Mouse (Mus musculus): ENCODE results near the gene Casz1.

Casz1 gene

DNA sequence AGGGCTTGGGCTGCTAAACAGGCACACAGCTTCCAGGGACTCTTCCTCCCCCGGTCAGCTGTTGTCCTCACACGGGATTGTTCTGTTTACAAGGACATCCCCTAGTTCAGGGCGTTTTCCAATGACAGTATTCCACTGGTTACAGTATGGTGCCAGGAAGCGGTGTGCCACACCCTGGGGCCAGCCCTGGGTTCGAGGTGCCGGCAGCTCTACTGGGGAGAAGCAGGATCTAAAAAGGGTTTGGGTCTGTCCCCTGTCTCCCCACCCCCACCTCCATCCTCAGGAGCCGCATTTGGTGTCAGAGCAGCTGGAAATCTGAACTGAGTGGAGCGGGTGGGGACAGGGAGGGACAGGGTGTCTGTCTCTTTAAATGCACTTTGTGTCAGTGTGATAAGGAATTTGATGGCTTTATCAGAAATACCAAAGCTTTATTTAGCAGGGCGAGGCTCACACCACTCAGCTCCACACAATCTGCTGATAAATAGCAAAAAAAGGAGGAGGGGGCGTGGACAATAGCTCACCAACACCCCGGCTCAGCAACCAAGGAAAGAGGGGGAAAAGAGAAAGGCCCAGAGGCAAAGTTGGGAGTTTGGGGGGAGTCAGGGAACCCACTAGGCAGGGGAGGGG, 74.9 kb downstream of the Casz1 start:
- no peak for DNase-seq

DNA sequence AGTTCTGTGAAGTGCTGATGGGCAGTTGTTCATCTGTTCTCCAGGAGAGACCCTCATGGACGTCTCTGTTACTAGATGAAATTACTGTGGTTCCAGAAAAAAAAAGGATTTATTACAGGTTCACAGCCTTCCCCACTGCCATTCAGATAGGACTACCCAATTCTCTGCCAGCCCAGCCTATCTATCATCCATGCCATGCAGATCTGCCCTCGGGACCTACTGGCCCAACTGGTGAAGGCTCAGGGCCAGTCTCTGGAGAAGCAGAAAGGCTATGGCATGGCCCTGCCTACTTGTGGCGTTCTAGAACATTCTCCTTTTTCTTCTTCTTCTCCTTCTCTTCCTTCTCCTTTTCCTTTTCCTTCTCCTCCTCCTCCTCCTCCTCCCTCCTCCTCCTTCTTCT, 75.4 kb downstream of the Casz1 start:
- DNase-seq = no peak

DNA sequence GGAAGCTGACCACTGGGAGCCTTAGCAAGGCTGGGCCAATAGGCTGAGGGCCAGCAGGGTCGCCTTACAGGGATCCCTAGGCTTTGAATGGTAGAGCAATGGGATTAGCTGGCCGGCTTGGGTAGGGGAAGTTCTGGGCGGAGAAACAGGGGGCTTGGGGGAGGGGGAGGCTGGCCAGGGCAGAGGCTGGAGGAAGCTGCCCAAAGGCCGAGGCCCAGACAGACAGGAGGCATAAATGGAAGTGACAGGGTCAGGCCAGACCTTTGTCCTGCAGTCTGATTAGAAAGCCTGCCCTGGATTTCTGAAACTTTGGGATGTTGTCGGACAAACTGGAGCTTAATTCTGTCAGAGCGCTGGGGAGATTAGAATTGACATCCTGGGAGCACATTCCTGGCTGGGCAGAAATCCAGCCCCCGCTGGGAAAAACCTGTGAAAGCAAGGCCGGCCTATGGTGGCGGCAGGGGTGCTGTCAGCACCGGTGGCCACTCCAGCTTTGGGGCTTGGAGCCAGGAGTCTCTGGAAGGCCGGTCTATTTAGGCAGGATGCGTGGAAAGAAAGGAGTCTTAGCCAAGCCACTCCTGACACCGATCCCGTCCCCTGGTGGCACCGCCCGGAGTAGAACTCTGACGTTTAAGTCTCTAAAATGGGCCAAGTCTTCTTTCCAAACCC, 76.9 kb downstream of the Casz1 start:
- DNase-seq = no peak

DNA sequence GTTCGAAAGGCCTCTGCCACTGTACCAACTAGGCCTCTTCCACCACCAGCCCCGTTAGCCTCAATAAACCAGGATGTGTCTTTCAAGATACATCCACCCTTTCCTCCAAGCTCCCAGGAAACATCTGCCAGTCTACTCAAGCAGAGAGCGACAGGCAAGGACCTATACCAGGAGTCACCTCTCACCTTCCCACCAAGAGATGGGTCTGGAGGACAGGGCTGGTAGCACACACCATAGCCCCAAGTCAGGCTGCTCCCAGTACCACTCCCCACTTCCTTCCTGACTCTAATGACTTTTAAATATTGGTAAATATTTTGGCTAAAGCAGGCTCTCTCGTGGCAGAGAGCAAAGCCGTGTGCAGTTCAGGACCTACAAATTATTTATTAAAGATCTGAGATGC, 77.6 kb downstream of the Casz1 start:
- DNase-seq = no peak

DNA sequence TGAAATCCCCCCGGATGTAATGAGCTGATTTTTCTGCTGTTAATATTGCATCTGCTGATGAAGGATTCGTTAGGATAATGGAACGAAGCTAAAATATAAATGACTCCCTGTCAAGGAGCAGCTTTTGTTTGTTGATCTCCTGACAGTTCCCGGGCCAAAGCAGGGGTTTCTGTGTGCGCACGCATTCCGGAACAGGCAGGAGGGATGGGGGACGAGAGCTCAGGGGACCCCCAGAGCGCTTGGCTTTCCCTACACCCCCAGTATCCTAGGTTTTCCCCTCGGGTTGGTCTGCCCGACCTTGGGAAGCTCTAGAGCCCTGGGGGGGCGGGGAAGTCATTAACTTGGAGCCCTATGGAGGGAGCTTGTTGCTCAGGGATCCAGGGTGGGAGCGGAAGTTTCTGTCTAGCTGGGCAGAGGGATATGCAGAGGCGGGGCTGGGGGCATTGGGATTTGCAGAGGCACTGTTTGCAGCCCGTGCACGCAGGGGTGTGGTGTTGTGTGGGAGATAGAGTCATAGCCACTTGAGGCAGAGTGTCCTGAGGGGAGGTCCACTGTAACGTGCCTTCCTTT, 78.2 kb downstream of the Casz1 start:
- no peak for DNase-seq

DNA sequence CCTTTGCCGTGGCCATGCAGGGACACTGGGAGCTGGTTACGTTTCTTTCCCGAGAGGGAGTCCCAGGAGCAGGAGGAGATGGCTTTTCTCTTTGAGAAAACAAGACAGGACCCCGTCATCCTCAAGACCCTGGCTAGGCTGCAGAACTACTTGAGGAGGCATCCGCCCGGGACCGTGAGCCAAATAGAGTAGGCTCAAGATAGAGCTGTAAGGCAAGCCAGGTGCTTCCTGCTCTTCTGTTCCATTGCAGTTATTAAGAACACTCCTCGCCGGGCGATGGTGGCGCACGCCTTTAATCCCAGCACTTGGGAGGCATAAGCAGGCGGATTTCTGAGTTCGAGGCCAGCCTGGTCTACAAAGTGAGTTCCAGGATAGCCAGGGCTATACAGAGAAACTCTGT, 80.4 kb downstream of the Casz1 start:
- DNase-seq = no peak

DNA sequence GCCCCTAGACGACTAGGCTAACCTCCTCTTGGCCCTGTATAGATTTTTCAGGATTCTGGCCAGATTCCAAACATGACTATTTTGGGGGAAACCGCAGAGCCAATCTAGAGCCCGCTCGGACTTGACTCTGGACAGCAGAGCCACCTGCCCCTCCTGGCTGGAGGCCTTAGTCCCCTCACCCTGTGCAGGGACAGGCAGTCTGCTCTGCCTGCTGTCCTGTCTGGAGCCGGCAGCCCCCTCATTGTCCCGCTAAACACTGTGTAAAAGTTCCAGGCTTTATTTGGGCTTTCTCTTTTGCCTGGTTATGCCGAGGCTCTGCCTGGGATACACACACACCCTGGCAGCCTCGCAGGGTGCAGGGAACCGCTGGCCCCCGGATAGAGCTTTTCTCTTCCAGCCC, 81.2 kb downstream of the Casz1 start:
- no peak for DNase-seq

DNA sequence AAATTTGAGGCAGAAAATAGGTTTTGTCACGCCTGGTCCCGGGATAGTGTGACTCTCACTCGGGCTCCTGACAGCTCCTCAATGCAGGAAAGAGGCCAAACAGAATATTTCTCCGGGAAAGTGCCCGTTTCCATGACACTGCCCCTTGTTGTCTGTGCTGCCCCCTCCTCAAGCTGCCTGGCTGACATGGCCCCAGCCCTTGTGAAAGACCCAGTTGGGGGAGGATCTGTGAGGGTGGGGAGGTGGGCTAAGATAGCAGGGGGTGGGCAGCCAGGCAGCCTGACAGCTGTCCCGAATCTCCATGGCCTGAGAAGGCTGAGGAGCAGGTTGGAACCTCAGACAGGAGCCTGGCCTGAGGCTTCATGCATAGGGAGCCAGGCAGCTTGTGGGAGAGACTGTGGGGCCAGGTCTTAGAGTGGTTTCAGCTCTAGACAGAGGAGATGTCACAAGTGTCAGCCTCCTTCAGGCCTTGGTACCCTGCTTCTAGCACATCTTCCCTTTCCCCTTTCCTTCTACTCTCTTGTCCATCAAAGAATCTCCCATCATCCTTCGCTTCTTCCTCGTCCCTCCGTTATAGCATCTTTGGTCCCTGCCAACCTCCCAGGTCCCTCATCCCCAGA, 81.8 kb downstream of the Casz1 start:
- no peak for DNase-seq

DNA sequence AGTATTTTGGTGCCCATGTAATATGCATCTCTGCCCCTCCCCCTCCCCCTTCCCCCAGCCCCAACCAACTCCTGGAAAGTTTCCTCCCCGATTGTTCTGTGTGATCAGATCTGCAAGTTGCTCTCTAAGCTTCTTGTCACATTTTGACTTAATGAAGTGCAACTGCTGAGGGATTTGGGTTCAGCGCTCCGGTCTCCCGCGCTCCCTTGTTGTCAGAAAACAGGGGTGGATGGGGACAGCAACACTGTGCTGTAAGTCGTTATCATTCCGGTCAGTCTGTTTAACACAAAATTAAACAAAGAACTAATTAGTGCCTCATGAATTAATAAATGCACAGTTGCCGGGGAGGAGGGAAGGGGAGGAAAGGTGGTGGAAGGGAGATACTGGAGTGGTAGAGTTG, 84.0 kb downstream of the Casz1 start:
- no peak for DNase-seq

DNA sequence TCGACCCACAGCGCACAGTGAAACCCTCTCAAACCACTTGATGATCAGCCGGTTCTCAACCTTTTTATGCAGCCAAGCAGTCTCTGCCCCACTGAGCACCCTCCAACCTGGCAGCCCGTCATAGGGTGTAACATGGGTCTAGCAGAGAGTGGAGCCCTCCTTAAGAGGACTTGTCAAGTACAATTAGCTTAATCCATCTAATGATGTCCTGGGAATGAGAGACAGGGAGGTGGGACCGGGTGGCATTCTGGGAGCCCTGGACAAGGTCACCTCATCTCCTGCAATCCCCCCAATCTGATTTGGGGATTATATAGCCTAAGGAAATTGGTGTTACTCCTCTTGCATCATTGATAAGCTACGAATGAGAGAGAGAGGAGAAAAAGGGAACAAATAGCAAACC, 84.8 kb downstream of the Casz1 start:
- no peak for DNase-seq

DNA sequence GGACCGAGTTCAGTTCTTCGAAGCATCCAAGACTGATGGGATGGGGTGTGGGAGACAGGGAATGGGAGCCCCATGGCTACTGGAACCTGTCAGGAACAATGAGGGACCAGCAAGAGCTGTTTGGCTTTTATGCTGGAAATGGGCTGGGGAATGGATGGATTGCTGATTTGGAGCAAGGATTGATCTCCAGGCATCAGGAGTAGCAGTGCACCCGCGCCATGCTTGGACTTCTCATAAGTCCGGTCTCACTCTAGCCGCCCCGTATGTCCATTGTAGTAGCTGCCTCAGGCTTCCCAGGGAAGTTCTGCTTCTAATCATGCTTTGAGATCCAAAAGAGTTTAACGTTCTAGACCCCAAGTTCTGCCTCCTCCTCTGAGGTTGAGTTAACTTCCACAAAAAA, 86.2 kb downstream of the Casz1 start:
- no peak for DNase-seq

DNA sequence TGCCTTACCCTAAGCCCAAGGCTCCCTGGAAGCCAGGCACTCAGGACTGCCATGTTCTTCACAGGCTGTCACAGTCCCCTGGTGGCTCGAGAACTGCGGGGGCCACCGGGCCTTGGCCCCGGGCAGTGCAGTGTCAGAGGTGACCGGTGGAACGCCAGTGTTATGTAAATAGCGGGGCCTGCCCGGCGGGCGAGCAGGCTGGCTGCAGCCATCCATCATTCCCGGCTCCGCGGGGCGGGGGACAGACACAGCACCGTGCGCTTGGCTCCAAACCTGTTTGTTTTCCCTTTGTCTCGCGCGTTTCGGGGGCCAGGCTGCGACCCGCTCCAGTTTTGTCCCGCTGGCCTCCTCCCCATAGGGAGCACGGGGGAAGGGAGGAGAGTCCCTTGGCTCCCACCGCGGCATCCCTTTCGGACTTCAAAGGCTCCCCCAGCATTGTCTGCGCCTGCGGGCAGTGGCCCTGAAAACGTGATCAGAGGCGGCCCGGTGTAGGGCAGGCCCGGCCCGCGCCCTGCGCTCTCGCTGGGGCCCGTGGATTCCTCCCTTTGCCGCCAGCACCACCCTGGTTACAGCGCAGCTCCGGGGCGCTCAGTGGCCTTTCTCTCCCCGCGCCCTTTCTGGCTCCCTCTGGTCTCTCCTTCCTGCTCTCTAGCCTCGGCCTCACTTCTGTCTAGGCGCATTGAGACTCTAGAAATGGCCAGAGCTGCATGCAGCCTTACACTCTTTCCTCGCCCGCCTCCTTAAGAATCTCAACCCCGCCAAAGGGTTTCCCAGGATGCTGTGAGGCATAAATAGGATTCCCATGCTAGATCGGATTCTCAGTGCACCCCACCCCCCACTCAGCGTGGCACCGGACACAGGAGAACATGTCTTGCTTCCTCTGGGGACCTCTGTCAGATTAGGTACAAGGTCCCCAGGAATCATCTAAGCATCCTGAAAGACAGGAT, 86.9 kb downstream of the Casz1 start:
- no peak for DNase-seq

DNA sequence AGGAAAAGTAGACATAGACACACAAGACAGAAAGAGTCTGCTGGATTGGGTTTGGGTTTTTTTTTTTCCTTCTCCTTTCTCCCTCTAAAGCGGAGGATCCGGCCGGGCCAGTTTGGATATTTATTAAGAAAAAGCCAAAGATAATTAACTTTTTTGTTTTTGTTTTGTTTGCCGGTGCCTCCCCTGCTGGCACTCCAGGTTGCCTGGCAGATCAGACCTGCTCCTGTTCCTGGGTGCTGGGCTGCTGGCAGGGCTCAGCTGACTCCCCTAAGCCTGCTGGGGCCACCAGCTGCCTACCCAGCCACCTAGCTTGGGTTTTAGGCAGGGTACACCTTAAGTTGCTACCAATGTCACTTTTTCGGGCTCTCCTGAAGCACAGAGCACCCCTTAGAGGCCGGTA, 91.9 kb downstream of the Casz1 start:
- no peak for DNase-seq

DNA sequence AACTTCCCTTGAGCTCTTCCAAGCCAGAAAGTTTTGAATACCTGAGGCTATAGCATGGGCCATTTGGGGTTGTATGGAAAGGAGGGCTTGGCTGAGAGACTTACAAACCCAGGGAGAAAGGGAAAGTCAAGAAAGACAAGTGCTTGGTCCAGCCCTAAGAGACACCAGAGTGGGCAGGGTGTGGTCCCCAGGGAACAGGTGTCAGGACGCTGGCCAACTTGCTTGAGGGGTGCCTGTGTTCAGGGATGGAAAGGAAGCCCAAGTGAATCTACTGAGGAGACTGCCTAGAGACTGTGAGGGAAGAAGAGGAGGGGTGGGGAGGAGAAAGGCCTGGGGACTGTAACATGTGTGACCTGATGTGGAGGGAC, 95.7 kb downstream of the Casz1 start:
- no peak for DNase-seq

DNA sequence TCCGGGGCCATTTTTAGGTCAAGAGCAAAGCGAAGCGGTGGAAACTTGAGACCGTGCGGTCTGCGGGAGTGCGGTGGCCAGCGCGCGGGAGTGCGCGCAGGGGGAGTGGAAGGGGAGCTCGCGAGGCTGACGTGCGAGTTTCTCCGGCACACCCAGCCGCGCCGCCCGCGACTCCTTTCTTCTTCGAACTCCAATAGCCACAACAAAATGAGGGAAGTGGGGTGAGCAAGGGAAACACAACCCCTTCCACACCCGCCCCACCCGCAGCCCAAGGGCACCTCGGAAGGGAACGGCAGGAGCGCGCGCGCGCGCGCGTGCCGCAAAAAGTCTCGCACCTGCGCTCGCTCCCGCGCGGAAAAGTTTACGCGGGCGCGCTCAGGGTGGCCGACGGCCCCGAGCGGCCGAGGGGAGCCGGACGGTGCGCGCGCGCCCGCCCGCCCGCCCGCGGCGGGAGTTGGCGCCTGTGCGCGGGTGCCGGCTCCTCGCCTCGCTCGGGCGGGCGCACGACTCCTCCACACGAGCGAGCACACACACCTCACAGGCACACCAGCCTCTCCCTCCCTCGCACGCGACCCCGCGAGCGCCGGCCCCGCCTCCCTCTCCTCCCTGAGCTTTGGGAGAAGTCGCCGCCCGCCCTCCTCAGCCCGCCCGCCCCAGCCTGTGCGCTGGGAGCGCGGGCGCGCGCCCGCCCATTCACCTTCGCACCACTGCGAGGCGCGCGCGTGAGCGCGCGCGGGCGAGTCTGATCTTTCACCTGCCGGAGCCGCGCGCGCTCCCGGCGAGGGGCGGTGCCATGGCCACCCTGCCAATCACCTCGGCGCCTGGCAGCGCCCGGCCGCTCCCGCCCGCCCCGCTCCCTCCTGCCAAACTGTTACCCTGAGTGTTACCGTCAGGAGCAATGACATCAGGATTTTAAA, 96.3 kb downstream of the Casz1 start:
- DNase-seq = peak; percentile 29

DNA sequence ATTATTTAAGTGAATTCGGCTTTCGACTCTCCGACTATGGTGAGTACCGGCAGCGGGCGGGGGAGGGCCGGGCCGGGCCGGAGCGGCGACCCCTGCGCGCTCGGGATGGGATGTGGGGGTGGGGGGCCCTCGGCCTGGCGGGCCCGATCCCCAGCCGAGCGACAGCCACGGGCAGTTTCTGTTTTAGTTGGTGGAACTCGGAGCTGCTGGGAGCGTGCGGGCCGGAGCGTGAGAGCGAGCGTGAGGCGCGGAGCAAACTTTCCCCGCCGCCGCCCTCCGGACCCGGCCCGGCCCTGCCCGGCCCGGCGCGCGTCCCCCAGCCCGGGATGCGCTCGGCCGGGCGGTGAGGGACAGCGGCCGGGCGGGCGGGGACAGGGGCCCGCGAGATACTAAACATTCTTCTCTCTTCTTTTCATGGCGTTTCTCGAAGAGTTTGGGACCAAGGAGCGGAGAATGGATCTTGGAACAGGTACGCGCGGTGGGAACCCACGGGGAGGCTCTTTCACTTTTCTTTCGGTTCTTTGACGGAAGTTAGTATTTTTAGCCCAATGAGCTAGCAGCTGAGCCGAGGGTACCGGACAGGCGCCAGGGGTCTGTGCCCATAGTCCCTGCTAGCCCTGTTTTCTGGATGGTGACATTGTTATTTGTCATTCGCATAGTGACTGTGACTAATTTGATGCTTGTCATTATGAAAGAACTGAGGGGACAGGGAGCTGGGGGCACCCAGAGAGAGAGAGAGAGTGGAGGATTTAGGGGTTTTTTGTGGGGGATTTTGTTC, 97.2 kb downstream of the Casz1 start:
- no peak for DNase-seq

DNA sequence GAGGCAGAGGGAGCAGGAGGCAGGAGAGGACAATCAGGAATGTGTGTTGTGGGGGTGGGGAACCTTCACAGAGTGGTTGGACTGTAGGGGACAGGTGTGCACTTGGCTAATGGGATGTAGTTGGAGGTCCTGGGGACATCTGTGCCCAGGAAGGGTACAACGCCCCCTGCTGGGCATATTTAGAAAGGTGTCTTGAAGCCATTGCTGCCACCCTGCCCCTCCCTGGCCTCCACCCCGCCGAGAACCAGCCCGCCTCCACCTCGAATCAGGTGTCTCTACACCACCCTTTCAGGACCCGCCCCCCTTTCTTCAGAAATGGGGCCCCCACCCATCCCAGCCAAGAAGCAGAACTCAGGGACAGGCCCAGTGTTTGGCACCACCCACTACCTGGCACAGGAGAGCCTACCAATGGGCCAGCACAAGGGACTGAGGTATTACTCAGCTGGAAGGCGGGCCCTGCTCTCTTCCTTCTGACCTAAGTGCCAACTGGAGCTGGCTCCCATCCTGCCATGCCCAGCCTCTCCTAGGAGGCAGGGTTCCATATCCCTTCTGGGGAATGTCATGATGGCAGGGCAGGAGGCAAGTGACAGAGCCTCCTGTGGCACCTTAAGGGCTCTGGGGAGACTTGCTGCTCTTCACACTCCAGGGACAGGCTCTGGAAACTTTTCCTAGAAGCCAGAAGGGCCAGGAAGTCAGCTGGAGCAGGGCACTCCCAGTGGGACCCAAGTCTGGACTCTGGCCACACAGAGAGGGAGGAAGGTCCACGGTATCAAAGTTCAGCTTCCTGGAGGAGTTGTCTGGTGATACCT, 98.9 kb downstream of the Casz1 start:
- no peak for DNase-seq

DNA sequence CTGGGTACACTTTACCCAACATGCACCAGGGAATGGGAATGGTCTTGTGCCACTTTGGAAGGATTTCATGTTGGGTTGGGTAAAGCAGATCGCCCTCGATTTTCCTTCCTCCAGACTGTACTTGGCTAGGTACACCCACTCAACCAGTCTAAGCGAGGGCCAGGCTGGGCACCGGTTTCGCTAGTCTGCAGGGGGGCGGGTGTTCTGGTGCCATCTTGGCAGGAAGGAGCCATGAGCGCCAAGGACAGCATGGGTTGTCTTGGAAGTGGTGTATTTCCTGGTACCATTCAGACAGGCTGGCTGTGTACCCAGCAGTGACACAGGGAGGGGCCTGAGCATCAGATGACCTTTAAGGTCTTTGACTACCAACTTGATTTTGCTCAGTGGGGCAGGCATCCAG, 101.1 kb downstream of the Casz1 start:
- no peak for DNase-seq

DNA sequence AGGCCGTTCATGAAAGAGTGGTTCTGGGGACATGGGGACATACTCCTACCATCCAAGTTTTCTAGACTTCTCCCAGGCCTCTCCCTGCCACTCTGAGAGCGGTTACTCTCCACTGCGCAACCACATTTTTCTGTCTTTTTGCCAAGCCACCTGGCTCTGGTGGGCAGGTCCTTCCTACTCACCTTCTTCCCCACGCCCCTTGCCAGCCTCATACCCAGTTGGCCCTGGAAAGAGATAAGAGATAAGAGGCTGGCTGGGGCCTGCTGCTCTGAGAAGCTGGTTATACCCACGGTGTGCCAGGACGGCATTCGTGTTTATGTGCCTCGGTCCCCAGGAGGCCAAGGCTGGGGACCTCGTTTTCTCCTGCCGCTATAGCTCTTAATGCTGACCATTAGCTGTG, 102.6 kb downstream of the Casz1 start:
- no peak for DNase-seq

DNA sequence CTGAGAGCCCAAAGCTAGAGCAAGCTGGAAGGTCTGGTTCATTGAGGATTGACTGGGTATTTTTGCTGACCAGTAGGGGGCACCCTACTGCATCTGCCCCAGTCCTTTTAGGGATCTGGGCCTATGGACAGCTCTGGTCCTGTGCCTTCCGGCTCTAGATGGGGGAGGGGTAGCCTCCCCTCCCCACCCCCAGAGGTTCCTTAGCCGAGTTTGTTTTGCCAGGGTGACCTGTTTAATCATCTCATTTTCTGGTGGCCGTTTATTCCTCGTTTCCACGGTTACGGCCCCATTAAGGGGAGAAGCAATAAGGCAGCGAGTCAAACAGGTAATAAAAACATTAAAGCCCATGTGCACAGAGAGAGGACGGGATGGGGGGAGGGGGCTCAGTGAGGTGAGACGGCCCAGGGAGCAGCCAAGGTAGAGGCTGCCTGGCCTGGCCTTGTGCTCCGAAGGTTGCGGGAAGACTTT, 104.0 kb downstream of the Casz1 start:
- DNase-seq = no peak
